Mouse (Mus musculus): ENCODE results near the gene Hoxa3. TPM values are rescaled to one million over a fixed set of nuclear protein-coding genes. Genes with fewer than 3 reads are reported as not detected.

The Hoxa3 gene
- polyA plus RNA-seq (2015; fragmentation: Illumina TruSeq; extraction: RNeasy Lipid Tissue Mini Kit (QIAGEN cat#74804); ENCODE audit: insufficient read depth, low read depth, low replicate concordance), result 1.5 TPM

DNA sequence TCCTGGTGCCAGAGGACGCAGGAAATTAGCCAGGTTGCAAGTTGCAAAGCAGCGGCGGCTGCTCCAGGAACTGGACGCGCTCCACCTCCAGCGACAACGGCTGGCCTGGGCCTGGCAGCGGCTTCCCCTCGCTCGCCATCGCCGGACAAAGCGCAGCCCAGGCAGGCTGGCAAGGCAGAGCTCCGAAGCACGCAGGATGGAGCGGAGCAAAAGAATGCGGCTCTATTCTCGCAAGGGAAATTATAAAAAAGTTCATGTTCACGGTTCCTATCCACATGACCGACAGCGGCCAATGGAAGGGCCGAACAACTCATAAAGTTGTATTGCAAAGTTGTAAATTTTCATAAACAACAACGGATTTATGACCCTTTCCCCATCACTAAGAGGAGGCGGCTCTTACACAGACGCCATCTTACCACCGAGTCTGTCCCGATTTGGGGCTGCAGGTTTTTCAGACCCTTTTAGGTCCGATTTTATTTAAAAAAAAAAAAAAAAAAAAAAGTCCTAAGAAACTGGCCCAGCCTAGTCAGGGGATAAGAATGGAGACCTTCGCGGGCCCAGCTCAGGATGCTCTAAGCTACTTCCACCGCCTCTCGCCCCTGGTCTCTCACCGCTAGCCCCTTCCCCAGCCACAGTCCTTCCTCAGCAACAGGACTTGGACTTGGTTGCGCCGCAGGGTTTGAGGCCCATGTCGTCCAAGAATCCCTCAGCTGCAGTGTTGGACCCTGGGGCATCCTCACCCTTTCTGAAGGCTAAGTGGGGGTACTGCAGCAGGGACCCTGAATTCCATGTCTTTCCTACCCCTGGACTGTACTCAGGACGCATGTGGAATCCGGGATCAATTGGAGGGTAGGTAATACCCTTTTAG lies at the start of gene Hoxa3, which contains the start of gene Gm28308:
TSS of gene Hoxa3 (minus strand) at position 218 of the 868 bp plus-strand sequence.
TSS of gene Gm28308 (minus strand) at position 221 of the 868 bp plus-strand sequence.

GRCm38 (mm10) chr6:52260654-52261575 lies 47.8 kb upstream of the Hoxa3 start, which contains the start of gene Hoxa13:
Gene Hoxa13, minus strand, starts transcription at chr6:52260880.

DNA sequence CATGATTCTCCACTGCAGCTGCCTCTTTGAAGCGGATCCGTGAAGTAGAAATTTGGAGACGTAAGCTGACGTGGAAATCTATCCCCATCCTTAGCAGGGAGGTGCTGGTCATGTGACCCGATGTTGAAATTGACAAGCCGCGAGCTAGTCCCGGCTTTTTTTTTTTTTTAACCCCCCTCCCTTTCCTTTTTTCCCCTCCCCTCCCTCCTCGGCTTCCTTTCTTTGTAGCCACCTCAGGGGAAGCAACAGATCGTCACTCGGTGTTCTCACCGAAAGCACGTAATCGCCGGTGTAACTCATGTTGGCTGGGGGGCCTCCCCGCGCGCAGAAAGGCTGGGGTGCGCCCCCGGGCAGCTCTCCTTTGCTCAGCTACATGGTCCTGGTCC lies 32.6 kb upstream of the Hoxa3 start, which contains the start of gene Hoxa11:
TSS of gene Hoxa11 (minus strand) at position 54 of the 386 bp plus-strand sequence.

DNA sequence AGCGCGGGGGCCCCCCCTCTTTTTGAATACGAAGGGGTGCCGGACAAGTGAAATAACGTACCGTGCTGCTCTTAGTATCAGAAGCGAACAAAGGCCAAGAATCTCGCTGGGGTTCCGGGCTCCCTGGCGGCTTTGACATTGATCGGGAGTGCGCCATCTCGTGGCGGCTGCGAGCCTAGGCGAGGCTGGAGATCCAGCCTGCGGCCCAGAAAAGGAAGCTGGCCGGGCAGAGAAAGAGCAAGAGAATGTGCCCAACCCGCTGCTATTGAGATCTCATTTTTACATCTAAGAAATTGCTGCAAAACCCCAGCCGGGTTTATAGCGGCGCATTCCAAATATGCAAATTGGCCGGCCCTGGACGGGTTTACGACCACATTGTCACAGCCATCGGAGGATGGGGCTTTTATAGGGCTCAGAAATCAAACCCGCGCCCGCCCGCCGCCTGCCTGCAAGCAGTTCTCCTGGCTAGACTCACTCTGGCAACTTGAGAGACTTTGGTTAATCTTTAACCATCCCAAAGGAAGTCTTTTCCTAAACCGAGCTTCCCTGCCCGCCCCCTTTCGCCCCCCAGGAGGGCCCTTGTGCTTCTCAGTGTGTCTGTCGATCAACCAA lies 27.4 kb upstream of the Hoxa3 start, which contains the start of gene Hoxa10:
TSS of gene Hoxa10 (minus strand) at position 466 of the 612 bp plus-strand sequence.

DNA sequence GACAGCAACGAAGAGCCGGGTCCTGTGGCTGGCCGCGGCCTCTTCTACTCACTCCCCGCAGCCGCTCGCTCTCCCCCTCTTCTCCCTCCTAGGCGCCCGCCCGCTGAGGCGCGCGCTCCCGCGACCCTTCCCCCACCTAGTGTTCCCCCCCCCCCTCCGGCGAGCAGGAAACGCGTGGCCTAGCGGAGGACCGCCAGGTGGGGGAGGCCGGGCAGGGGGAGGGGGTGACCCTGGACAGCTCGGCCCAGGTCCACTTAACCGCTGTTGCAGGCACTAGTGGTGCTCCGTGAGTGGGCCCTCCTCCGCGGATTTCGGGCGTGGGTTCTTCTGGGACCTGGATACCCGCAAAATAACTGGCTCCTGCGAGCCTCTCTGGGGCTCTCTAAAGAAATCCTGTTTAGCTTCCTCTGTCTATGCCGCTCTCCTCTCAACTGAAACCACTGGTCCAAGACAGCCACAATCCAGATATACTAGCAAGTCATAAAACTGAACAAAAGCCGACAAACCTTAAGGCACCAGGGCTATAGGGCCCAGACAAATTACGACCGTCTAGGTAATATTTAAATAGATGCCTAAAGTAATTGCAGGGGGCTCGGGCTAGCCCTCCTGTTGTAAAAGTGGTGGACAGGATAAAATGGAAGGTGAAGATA lies 17.5 kb upstream of the Hoxa3 start, which contains the start of gene Hoxa9:
TSS of gene Hoxa9 (minus strand) at position 574 of the 650 bp plus-strand sequence.

DNA sequence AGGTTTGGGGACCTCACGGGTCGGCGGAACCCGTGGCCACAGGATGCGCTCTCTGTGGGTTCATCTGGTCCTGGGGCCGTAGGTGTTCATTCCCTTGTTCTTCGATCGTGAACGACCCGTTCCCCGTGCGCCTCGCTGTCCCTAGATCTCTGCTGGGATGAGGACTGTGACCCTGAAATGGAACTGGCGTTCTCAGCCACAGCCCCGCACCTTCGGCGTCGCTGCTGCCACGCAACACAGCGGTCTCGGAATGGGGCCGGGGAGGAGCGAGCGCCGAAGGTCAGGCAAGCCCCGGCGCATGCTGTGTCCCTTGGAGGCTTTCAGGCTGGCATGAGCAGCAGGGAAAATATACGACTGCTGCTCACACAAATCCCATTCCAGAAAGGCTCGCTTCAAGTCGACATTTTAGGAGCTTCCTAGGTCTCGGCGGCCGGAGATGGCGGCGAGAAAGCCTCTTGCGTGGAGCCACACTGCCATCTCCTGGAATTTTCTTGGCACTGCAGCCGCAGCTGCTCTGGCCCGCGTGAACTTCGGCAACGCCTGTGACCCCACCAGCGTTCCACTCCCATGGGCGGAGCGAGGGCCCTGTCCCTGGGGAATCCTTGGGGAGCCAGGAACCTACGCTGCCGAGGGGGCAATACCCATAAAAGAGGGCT lies 8.3 kb upstream of the Hoxa3 start, which contains the start of gene Hoxa7:
TSS of gene Hoxa7 (minus strand) at position 518 of the 656 bp plus-strand sequence.

DNA sequence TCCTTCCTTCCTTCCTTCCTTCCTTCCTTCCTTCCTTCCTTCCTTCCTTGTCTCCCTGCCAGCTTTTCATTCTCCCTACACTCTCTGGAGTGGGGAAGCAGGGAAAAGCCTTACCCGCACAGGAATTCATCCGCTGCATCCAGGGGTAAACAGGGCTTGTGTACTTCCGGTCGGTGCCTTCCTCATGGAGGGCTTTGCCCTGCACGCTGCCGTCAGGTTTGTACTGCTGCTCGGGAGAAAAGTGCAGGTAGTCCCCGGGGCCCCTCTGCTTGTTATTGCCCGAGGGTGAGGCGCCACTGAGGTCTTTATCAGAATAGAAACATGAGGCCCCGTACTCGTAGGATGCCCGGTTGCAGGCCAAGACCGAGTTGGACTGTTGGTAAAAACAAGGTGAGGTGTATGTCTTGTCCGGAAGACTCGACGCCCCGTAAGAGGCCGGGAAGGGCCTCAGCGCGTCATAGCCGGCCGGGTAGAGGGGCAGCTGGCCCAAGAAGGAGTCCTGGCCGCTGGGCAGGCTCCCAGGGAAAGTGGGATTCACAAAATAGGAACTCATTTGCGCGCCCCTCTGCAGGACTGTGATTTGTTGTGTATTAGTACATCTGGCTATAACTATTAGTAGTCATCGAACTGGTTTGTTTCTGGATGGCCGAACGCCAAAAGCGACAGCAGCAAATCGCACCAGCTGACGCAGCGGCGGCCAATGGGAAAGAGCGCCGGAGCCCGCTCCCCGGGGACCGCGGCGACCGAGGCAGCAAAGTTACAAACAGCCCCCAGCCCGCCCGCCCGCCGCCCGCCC lies 4.9 kb downstream of the Hoxa3 start, which contains the start of gene Hoxa6:
TSS of gene Hoxa6 (minus strand) at position 651 of the 796 bp plus-strand sequence.

DNA sequence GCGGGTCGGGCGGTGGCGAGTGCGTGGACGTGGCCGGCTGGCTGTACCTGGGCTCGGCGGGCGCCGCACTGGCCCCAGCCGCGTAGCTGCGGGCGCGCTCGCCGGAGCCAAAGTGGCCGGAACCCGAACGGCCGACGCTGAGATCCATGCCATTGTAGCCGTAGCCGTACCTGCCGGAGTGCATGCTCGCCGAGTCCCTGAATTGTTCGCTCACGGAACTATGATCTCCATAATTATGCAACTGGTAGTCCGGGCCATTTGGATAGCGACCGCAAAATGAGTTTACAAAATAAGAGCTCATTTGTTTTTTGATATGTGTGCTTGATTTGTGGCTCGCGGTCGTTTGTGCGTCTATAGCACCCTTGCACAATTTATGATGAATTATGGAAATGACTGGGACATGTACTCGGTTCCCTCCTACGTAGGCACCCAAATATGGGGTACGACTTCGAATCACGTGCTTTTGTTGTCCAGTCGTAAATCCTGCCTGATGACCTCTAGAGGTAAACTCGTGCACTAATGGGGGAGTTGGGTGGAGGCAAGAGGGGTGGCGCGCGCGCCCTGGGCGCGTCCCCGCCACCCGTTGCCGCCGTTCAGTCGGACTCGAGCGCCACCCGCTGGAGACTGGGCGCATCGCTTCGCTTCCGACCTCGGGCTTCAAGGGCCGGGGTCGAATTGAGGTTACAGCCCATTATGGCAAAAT lies 8.9 kb downstream of the Hoxa3 start, which contains the start of gene Hoxa5:
TSS of gene Hoxa5 (minus strand) at position 538 of the 703 bp plus-strand sequence.

DNA sequence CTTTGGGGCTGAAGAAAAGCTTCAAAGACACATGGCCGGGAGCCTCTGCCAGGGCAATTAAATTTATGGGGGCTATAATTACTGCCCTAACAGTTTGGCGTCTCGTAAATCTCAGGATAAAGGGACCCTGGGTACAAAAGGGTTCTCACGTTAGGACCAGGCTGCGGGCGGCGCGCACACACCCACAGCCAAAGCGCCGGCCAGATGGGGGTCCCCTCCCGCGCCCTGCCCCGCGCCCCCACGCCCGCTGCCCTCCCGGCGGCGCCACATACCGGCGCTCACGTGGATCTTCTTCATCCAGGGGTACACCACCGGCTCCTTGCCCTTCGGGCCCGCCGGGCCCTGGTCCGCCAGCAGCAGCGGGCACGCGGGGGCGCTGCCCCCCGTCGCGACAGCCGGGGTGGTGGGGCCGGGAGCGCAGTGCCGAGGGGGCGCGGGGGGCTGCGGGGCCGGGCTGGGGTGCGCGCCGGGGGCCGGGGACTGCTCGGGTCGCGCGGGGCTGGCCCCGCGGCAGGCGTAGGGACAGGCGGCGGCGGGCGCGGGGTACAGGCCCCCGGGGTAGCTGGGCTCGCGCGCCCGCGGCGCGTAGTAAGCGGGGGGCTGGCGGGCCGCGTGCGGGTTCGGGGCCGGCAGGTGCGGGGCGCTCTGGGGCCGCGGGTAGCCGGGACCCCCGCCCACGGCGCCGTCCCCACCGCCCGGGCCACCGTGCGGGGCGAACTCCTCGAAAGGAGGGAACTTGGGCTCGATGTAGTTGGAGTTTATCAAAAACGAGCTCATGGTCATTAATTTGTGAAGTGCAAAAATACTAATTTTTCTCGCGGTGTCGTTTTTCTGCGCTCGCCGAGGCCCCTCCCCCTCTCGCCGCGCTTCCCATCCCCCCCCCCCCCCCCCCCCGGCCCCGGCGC lies 22.0 kb downstream of the Hoxa3 start, which contains the start of gene Hoxa4:
TSS of gene Hoxa4 (minus strand) at position 848 of the 905 bp plus-strand sequence.

DNA sequence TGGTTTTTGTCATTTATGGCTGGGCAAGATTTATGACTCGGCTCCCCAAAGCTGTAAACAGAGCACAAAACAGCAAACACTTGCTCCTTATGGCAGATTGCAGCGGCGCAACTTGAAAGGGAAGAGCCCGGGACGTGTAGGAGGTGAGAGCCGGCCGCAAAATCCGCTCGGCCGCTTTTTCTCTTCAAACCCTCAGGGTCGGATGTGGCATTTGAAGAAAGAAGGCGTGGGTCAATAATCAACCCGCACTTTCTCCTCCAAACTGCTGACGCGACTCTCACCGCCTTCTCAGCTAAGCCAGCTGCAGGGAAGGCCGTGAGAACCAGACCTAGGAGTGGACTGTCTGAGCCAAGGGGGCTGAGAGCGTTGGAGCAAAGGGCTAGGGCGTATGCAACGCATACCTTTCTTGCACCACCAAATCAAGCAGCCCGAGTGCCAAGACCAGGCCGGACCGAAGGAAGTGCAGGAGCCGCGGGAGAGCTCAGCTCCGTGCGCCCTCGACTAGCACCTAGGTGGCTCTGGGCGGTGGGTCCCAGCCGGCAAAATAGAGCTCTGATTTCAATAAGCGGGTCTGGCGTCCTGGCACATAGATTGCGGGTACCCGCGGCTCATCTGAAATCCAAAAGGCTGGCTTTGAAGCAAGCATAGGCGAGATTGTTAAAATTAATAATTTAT lies 35.9 kb downstream of the Hoxa3 start, which contains the start of gene 5730596B20Rik:
TSS of gene 5730596B20Rik (plus strand) at position 438 of the 675 bp plus-strand sequence.

GRCm38 (mm10) chr6:52164626-52165440 lies 48.3 kb downstream of the Hoxa3 start, which contains the start of gene Hoxa2:
Gene Hoxa2, minus strand, starts transcription at chr6:52164831.

GRCm38 (mm10) chr6:52158276-52159051 lies 54.7 kb downstream of the Hoxa3 start, which contains the start of gene Hoxa1:
Gene Hoxa1, minus strand, starts transcription at chr6:52158317.

Measured in pancreas, adult 10 weeks (tissue).